Mouse (Mus musculus): ENCODE data around the gene Map2k7. TPM values are rescaled to one million over a fixed set of nuclear protein-coding genes. Genes with fewer than 3 reads are reported as not detected.
A peak's percentile ranks its signal among the peaks of the same experiment; 100 is the strongest.
"Not testable (repeated sequence)": the region's sequence is repeated elsewhere in the genome, so short reads cannot be mapped to it uniquely, and the experiment has no call there.

Map2k7 gene
- polyA plus RNA-seq, 2 experiments from 2014 or later: 23.2 to 31.7 TPM

GRCm38 (mm10) chr8:4226739-4227347, 11.7 kb upstream of the Map2k7 start, which contains the start of gene Lrrc8e:
TSS of gene Lrrc8e (plus strand) at chr8:4226827.
- ATAC-seq: no peak

GRCm38 (mm10) chr8:4227919-4228318, 10.6 kb upstream of the Map2k7 start:
- no peak for ATAC-seq

DNA sequence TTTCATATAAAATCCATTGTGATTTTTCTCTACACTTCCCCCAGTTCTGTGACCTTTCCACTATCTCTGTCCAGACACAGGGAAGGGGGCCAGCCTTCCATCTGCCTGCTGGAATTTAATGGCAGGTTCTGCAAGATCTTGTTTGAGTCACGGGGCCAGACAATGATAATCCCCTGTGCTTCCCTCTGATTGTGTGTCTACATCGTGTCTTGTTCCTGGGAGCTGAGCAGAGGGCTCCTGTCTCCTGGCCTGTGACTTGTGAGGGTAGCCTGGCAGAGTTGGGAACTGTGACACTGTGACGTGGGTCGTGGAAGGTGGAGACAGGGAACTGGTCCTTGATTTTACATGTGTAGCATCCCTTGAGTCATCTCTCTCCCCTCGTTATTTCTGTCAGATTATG, 8.8 kb upstream of the Map2k7 start:
- ATAC-seq: no peak

DNA sequence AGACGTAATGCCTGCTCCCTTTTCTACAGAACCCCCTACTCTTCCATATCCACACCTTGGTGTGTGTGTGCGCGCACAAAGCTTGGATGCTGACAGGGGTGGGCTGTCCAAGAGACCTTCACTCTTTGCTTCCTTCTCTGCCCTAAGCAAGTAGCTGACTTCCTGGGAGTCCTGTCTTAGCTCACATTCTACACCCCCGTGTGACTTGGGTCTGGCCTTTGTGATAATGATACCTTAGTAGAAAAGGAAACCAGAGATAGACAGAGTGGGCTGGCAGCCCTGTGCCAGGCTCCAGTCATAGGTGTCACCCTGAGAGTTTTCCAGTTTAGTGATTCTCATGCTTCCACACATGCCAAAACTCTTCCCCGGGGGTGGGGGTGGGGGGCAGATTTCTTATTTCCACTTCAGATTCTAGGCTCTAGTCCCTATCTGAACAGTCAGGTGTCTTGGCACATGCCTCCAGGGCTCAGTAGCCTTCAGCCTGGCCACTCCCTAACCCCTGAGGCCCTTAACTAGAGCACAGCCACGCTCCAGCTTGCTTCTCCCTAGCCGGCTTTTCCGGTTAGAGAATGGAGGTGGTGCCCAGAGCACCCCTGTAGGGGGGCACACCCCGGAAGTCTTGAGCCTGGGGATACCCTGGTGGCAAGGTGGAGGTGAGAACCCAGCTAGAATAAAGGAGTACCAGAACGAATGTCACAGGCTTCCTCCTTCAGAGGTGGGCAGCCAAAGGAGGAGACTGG, 7.8 kb upstream of the Map2k7 start:
- no peak for ATAC-seq

DNA sequence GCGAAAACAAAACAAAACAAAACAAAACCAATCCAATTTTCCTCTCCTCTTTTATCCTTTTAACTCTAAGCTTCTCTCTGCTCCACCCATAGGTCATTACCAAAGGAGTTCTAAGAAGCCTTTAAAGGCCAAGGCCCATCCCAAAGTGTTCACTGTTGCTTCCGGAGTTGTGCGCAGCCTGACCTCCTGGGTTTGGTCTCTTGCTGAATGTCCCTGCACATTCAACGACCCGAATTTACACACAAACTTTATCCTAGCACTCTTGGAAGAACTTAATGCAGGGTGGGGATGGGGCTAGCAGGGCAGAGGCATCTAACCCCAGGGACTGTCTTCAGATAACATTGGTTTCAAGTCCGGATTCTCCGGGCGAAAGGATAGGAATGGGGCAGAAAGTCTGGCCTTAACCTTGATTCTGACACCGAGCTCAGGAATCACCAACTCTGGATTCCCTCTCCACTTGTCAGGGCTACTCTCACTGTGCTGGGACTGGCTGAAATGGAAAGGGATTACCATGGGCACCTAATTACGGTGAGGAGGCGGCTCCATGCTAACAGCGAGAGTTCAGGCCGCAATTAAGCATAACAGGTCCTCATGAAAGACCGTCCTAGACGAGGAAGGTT, 616 bp upstream of the Map2k7 start:
- no peak for ATAC-seq

- peak; percentile 51 for ATAC-seq
Observed at GRCm38 (mm10) chr8:4239193-4239890, 802 bp downstream of the Map2k7 start.

- no peak for ATAC-seq
Observed at GRCm38 (mm10) chr8:4245061-4245460, 6.5 kb downstream of the Map2k7 start.

- no peak for ATAC-seq
Observed at GRCm38 (mm10) chr8:4245737-4246136, 7.2 kb downstream of the Map2k7 start.

GRCm38 (mm10) chr8:4247241-4247640, 8.7 kb downstream of the Map2k7 start:
- ATAC-seq: no peak

GRCm38 (mm10) chr8:4247951-4248540, 9.5 kb downstream of the Map2k7 start, which contains the start of gene Tgfbr3l:
TSS of gene Tgfbr3l (plus strand) at chr8:4248214.
- ATAC-seq: no peak

GRCm38 (mm10) chr8:4249213-4249612, 10.7 kb downstream of the Map2k7 start:
- no peak for ATAC-seq

GRCm38 (mm10) chr8:4250306-4250970, 11.9 kb downstream of the Map2k7 start:
- ATAC-seq: peak; percentile 52

DNA sequence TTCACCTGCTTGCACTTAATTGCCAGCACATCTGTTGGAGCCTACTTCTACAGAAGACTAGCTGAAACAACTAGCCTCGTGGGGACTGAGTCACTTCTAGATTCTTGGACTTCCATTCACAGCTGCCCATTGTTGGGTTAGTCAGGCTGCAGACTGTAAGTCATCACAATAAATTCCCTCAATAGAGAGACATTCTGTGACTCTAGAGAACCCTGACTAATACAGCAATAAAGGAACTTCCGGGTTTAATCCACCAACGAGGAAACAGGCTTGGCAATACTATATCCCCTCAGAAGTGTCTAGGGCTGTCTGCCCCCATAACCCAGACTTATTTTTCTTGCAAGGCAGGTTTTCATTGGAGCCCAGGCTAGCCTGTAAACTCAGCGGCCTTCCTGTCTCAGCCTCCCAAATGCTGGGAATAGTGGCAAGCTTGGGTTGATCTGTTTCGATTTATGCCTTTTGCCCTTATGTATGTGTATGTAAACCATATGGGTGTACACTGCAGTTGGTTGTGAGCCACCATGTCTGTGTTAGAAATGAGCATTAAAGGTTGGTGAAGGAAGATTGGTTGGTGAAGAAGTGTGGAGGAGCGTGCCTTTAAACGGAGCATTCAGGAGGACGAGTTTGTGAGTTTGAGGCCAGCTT, 13.7 kb downstream of the Map2k7 start:
- ATAC-seq: no peak

DNA sequence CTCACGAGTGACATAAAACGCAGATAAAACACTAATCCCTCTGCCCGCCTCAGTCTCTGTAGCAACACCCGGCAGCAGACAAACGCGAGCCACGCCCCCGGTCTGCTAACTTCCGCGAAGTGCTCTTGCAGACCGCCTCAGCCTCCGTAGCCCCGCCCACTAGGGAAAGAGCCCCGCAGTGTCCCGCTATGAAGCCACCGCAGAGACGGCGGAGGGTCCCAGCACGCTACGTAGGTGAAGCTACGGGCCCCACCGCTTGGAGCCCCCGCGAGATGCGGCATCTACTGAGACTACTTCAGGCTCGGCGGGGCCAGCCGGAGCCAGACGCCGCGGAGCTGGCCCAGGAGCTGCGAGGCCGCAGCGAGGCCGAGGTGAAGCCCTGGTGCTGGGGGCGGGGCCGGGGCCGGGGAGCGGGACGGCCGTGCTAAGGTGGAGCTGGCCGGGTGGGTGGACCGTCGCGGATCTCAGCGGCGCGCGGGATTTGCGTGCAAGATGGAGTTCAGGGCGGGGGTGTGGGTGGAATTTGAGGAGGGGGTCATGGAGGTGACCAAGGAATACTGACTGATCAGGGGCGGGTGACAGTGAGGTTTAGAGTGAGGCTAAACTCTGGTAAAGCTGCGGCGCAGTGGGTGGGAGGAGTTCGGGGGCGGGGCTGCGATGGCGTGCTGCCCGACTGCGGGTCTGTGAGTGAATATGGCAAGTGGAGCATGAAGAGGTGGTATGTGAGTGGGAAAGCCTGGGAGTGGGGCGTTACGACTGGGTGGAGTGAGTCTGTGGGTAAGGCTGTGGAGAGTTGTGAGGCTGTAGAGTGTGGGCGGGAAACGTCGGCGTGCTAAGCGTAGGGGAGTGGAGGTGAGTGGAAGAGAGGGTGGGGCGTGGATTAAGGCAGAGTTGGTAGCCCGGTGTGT, 14.6 kb downstream of the Map2k7 start, which contains the start of gene Snapc2:
Gene Snapc2 (plus strand): TSS at position 147 of the 908 bp plus-strand sequence.
- ATAC-seq: peak; percentile 91

GRCm38 (mm10) chr8:4254001-4254400, 15.5 kb downstream of the Map2k7 start:
- no peak for ATAC-seq

DNA sequence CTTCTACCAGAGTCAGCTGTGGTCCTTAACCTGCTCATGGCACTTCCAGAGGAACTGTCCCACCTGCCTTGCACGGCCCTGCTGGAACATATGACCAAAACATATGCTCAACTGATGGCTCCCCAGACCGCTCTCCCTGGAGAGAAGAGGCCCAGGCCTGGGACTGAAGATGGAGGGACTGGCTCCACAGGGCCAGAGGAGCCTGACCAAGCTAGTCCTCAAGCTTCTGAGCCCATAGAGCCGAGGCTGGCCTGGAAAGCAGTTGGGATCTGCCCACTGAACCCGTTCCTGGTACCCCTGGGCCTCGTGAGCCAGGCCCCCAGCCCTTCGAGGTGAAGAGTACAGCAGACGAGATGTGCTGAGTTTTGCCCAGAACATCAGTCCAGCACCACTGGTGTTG, 16.9 kb downstream of the Map2k7 start:
- ATAC-seq: not testable (repeated sequence)

DNA sequence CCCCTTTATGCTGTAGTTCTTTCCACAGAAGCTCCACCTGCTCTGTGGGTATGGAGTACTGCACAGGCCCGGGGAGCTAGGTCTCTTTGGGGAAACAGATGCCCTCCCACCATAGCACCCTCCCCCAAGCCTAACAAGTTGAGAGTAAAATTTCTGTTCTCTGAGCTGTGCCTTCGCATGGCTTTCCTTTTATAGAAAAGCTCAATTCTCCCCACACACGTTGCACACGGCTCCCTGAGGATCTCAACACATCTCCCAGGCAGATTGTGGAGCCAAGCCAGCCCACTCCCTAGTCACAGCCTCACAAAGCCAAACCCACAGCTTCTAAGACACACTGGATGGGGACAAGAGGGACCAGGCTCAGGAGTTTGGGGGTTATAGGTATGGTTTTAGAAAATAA, 18.4 kb downstream of the Map2k7 start:
- ATAC-seq: no peak

DNA sequence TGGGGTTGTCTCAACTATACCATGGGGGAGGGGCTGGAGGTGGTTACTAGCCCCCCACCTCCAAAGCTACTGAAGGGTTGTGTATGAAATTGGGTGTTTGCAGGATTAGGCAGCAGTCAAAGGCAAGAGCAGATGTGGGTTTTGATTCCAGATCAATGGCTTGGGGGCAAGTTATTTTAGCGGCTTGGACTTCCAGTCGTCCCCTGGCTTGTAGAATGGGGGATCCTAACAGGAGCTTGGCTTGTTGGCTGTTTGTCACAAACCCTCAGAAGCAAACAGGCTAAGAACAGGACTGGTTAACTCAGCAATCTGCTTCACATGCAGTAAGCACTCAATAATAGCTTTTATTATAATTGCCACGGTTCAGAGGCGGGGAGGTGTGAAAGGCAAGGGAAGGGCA, 18.8 kb downstream of the Map2k7 start:
- no peak for ATAC-seq

GRCm38 (mm10) chr8:4258233-4258632, 19.7 kb downstream of the Map2k7 start:
- ATAC-seq: peak; percentile 37

GRCm38 (mm10) chr8:4258678-4259077, 20.1 kb downstream of the Map2k7 start:
- ATAC-seq: peak; percentile 23
